Mouse (Mus musculus) limb, embryonic 10.5 days (tissue): ENCODE measurements around the gene Slc29a4. TPM values are rescaled to one million over a fixed set of nuclear protein-coding genes. Genes with fewer than 3 reads are reported as not detected.
A peak's percentile ranks its signal among the peaks of the same experiment; 100 is the strongest.

Experiments
- DNase-seq: peaks from one replicate; pipeline ENCODE4 v3.0.0-alpha.2; 2017; ENCODE audit warnings: low spot score
- H3K27ac ChIP-seq: fragments of 300-500 bp; sonication (generic); 2 replicates; pipeline ENCODE4 v1.5.1; 2016; ENCODE audit warnings: mild to moderate bottlenecking
- H3K27me3 ChIP-seq: fragments of 300-500 bp; sonication (generic); 2 replicates; pipeline ENCODE4 v1.6.1; 2016; ENCODE audit warnings: low read depth, mild to moderate bottlenecking; ENCODE audit not compliant: poor library complexity, severe bottlenecking
- H3K36me3 ChIP-seq: fragments of 300-500 bp; sonication (generic); 2 replicates; pipeline ENCODE4 v1.6.1; 2016; ENCODE audit warnings: mild to moderate bottlenecking, moderate library complexity
- H3K4me1 ChIP-seq: fragments of 300-500 bp; sonication (generic); 2 replicates; pipeline ENCODE4 v1.6.1; 2016
- H3K4me3 ChIP-seq: fragments of 300-500 bp; sonication (generic); 2 replicates; pipeline ENCODE4 v1.5.1; 2016; ENCODE audit warnings: mild to moderate bottlenecking, moderate library complexity
- H3K9me3 ChIP-seq: fragments of 300-500 bp; sonication (generic); replicated peaks from 2 replicates; pipeline ENCODE4 v1.6.1; 2016; ENCODE audit warnings: mild to moderate bottlenecking
- WGBS: fragments of 180-500 bp; shearing (Covaris S2); methylation state at CpG from one replicate; pipeline ENCODE4 v1.1.7; 2016; 5-methylcytosine and 5-hydroxymethylcytosine counted together
- polyA plus RNA-seq: library from polyadenylated mRNA; unstranded; fragments of >200 nt; fragmentation: Nextera tagmentation; extraction: Ambion mirVana; gene quantifications from 2 replicates; pipeline ENCODE4 v1.2.1, GENCODE M21; 2016

Slc29a4 gene
- polyA plus RNA-seq, 1 experiment from 2014 or later, result 17.5 TPM

DNA sequence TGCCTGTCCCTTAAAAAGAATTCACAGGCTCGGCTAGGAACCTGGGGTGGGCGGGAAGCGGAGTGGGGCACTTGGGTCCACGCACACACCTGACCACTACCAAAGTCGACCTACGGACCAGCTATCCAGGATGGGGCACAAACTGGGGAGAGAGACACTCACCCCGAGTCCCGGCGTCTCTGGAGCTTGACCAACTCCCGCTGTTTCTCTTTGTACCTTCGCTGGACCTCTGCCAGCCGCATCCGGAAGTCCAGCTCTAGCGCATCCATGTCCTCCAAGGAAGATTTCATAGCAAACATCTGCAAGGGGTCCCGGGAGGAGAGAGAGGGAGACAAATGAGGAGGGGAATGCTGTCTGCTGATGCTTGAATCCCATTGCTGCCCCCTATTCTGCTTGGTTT is 72.6 kb downstream of the Slc29a4 start:
- no peak for DNase-seq
- no peak overlapping the region for H3K4me3 ChIP-seq
- H3K4me1 ChIP-seq, result peaks cover 15% of the 10 kb centered on the region
- H3K9me3 ChIP-seq, result no peaks in the 10 kb centered on the region
- no peak overlapping the region for H3K27ac ChIP-seq
- 89% methylated on average over 15 of the region's 15 CpGs for WGBS
- no peaks in the 10 kb centered on the region for H3K27me3 ChIP-seq
- H3K36me3 ChIP-seq, result peaks cover 98% of the 10 kb centered on the region

DNA sequence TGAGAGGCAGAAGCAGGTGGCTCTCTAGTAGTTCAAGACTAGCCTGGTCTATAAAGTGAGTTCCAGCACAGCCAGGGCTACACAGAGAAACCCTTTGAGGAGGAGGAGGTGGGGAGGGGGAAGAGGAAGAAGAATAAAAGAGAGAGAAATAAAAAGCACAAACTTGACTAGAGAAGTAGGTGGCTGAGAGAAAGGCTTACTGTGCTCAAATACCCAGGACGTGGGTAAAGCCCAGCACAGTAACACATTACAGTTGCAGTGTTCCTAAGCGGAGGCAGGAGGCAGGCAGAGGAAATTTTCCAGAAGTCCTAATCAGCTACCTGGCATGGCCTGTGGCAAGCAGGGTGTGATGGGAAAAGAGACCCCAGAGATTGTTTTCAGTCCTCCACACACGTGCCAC is 74.4 kb downstream of the Slc29a4 start:
- H3K27ac ChIP-seq, result no peak overlapping the region
- WGBS, result 96% methylated on average over 3 of the region's 3 CpGs

DNA sequence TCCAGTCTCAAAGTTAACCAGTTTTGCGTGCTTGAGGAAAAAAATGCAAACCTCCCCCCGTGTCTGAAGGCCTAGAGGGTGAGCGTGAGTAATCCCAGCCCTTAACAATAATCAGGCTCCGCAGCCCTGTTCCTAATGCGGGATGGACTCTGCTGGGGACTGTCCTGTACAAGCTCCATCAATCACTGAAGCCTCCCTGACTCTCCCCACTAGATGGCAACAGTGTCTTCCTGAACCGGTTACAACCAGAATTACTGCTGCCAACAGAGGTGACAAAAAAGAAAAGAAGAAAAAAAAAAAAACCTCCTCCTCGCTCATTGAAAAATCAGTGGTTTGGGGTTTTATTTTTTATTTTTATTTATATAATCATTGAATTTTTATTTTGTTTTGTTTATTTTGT is 75.6 kb downstream of the Slc29a4 start:
- Histone ChIP-seq H3K27ac (no peak overlapping the region), H3K27me3 (no peaks in the 10 kb centered on the region), H3K4me3 (no peak overlapping the region), H3K4me1 (peaks cover 15% of the 10 kb centered on the region), H3K9me3 (no peaks in the 10 kb centered on the region), H3K36me3 (peaks cover 98% of the 10 kb centered on the region)
- DNase-seq, result no peak
- 24% methylated on average over 7 of the region's 7 CpGs for WGBS

More for the DNA sequence above, 74.4 kb downstream of the Slc29a4 start:
- no peak overlapping the region for H3K4me3 ChIP-seq
- peaks cover 98% of the 10 kb centered on the region for H3K36me3 ChIP-seq
- H3K9me3 ChIP-seq, result no peaks in the 10 kb centered on the region
- no peak for DNase-seq
- H3K4me1 ChIP-seq, result peaks cover 15% of the 10 kb centered on the region
- H3K27me3 ChIP-seq, result no peaks in the 10 kb centered on the region

- Histone ChIP-seq H3K36me3 (peaks cover 98% of the 10 kb centered on the region), H3K9me3 (no peaks in the 10 kb centered on the region), H3K27me3 (no peaks in the 10 kb centered on the region), H3K4me3 (0 out of 2 replicates have a peak overlapping the region, but pooled peaks have one; percentile 1), H3K4me1 (peaks cover 15% of the 10 kb centered on the region), H3K27ac (no peak overlapping the region)
- WGBS, result 54% methylated on average over 10 of the region's 10 CpGs
- DNase-seq, result no peak
Observed at GRCm38 (mm10) chr5:142768352-142769267, 76.3 kb downstream of the Slc29a4 start.

- peaks cover 98% of the 10 kb centered on the region for H3K36me3 ChIP-seq
- no peaks in the 10 kb centered on the region for H3K9me3 ChIP-seq
- peaks cover 13% of the 10 kb centered on the region for H3K4me1 ChIP-seq
- no peaks in the 10 kb centered on the region for H3K27me3 ChIP-seq
- H3K4me3 ChIP-seq, result no peak overlapping the region
- H3K27ac ChIP-seq, result no peak overlapping the region
- WGBS, result 84% methylated on average over 5 of the region's 5 CpGs
- DNase-seq, result no peak
Observed at GRCm38 (mm10) chr5:142769641-142770040, 77.3 kb downstream of the Slc29a4 start.

DNA sequence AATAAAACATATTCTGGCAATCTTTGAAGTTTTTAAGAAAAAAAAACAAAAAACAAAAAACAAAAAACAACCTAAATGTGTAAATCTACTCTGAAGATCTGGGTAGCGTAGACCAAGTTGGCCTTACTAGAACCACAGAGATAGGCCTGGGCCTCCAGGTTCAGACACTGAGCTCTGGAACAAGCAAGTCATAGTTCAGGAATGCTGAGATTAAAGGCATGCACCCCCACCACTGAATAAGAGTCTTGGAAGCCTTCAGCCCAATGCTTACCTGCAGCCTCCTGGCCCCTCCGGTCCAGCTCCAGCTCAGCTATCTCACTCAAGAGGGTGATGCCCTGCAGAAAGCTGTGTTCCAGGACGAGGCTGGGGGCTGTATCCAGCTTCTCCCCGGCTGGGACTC is 78.7 kb downstream of the Slc29a4 start:
- DNase-seq, result no peak
- Histone ChIP-seq H3K4me3 (no peak overlapping the region), H3K36me3 (peaks cover 98% of the 10 kb centered on the region), H3K27me3 (no peaks in the 10 kb centered on the region), H3K4me1 (peaks cover 12% of the 10 kb centered on the region), H3K9me3 (no peaks in the 10 kb centered on the region), H3K27ac (no peak overlapping the region)
- 92% methylated on average over 4 of the region's 4 CpGs for WGBS

GRCm38 (mm10) chr5:142771964-142772363 is 79.7 kb downstream of the Slc29a4 start:
- no peaks in the 10 kb centered on the region for H3K27me3 ChIP-seq
- peaks cover 12% of the 10 kb centered on the region for H3K4me1 ChIP-seq
- no peak for DNase-seq
- WGBS, result 96% methylated on average over 15 of the region's 15 CpGs
- H3K36me3 ChIP-seq, result peaks cover 98% of the 10 kb centered on the region
- H3K9me3 ChIP-seq, result no peaks in the 10 kb centered on the region
- no peak overlapping the region for H3K4me3 ChIP-seq
- H3K27ac ChIP-seq, result no peak overlapping the region

Other genes with a start within 250 kb of the Slc29a4 start
- 11.2 and 16.2 TPM in 2 replicates for gene Ap5z1, start 228.6 kb upstream of the Slc29a4 start, polyA plus RNA-seq
- gene Papolb, start 162.4 kb upstream of the Slc29a4 start, polyA plus RNA-seq, result 0.06 and 0.16 TPM in 2 replicates
- gene Radil, start 141.4 kb upstream of the Slc29a4 start, polyA plus RNA-seq, result 1.8 and 2.6 TPM in 2 replicates
- gene Mmd2, start 83.7 kb upstream of the Slc29a4 start, polyA plus RNA-seq, result 0.09 and 0.28 TPM in 2 replicates
- 69.4 and 71.6 TPM in 2 replicates for gene Wipi2, start 64.8 kb upstream of the Slc29a4 start, polyA plus RNA-seq
- 24.7 and 39.0 TPM in 2 replicates for gene Tnrc18, start 125.2 kb downstream of the Slc29a4 start, polyA plus RNA-seq
- 20.9 and 22.8 TPM in 2 replicates for gene Fbxl18, start 202.9 kb downstream of the Slc29a4 start, polyA plus RNA-seq
- gene Actb, start 214.2 kb downstream of the Slc29a4 start, polyA plus RNA-seq, result 13,950 and 14,682 TPM in 2 replicates